Mouse (Mus musculus): Measurements from ENCODE around the gene Rps19. TPM values are rescaled to one million over a fixed set of nuclear protein-coding genes. Genes with fewer than 3 reads are reported as not detected.

The Rps19 gene
- total and polyA plus RNA-seq, 3 experiments, result 1,739 to 4,140 (median 2,094) TPM

DNA sequence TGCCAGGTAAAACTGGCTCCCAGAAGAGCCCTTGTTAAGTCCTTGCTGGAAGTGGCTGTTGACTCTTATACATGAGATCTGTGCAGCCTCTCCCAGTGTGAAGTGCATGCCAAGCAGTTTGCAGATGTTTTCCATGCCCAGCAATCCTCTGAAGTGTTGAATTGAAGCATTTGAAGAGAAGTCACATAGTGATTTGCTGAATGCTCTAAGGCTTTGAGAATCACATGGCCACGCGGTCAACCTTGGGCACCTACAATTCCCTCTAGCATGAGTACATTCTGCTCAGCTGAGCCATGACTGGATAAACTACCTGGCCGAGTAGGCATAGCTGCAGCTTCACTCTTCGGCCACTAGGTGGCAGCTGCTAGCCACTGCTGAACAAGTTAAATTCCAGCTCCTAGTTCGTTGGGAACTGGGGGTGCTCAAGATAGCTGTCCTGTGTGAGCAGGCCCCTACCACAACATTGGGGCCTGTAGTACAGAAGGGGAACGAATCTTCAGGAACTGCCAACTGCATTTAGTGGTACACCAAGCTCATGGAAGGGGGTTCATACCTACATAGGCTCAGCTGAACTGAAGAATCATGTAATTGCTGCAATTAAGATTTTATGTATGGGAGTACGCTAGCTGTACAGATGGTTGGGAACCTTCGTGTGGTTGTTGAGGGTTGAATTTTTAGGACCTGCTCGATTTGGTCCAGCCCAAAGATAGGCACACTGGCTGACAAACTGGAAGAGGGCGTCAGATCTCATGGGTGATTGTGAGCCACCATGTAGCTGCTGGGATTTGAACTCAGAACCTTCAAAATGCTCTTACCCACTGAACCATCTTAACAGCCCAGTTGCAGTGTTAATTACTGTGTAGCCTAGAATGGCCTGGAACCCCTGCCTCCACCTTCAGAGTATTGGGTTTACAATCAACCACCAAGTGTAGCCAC lies 6.4 kb downstream of the Rps19 start (continued):
- TF ChIP-seq ZMIZ1 (IDR thresholded peaks at IDR 0.05; ENCODE audit: low read depth, low read length), result peak; percentile 88; the same call in 1 of the 2 replicates
- TF ChIP-seq JUND (conservative IDR thresholded peaks at IDR 0.05; ENCODE audit: low read depth, low read length), result peak; percentile 39; the same call in 1 of the 2 replicates
- peak; percentile 77 for TF ChIP-seq NELFE (IDR thresholded peaks at IDR 0.05; ENCODE audit: low read depth, low read length)
- 0 out of 2 replicates have a peak, but pooled peaks have one; percentile 10 for TF ChIP-seq ZNF384 (IDR thresholded peaks at IDR 0.05; ENCODE audit: low read depth, low read length)
- TF ChIP-seq USF1 (IDR thresholded peaks at IDR 0.05; ENCODE audit: low read depth, low read length), result no peak
- TF ChIP-seq JUN (IDR thresholded peaks at IDR 0.05; ENCODE audit: insufficient read depth, low read depth, low read length), result no peak
- TF ChIP-seq MEF2A (IDR thresholded peaks at IDR 0.05; ENCODE audit: borderline replicate concordance, low read depth, low read length), result peak; percentile 64; the same call in 1 of the 2 replicates
- TF ChIP-seq HCFC1 (IDR thresholded peaks at IDR 0.05; ENCODE audit: low read depth, low read length), result peak; percentile 22; the same call in 1 of the 2 replicates
- peak; percentile 98 for TF ChIP-seq POLR2AphosphoS2 (IDR thresholded peaks at IDR 0.05; ENCODE audit: low read depth, low read length)
- peak; percentile 43 for TF ChIP-seq ZC3H11A (IDR thresholded peaks at IDR 0.05; ENCODE audit: low read depth, low read length)
- TF ChIP-seq CHD1 (IDR thresholded peaks at IDR 0.05; ENCODE audit: low read depth, low read length), result 0 out of 2 replicates have a peak, but pooled peaks have one; percentile 51
- TF ChIP-seq RAD21 (IDR thresholded peaks at IDR 0.05; ENCODE audit: low read depth, low read length), result peak; percentile 77
- 0 out of 2 replicates have a peak, but pooled peaks have one; percentile 63 for TF ChIP-seq KAT2A (IDR thresholded peaks at IDR 0.05; ENCODE audit: insufficient replicate concordance, low read length)
- peak; percentile 85; the same call in 1 of the 2 replicates for TF ChIP-seq RCOR1 (conservative IDR thresholded peaks at IDR 0.05; ENCODE audit: low read depth, low read length)
- TF ChIP-seq MAZ (IDR thresholded peaks at IDR 0.05; ENCODE audit: low read depth, low read length), result 0 out of 2 replicates have a peak, but pooled peaks have one; percentile 64
- TF ChIP-seq MXI1 (IDR thresholded peaks at IDR 0.05; ENCODE audit: low read depth, low read length), result peak; percentile 68; the same call in 1 of the 2 replicates
- no peak for TF ChIP-seq UBTF (IDR thresholded peaks at IDR 0.05; ENCODE audit: low read depth, low read length)
- TF ChIP-seq MAX (IDR thresholded peaks at IDR 0.05; ENCODE audit: low read length), result peak; percentile 62; the same call in 1 of the 2 replicates
- TF ChIP-seq TCF12 (IDR thresholded peaks at IDR 0.05; ENCODE audit: low read depth, low read length), result no peak
- no peak for TF ChIP-seq E2F4 (IDR thresholded peaks at IDR 0.05; ENCODE audit: insufficient replicate concordance, low read depth, low read length)
- TF ChIP-seq BHLHE40 (IDR thresholded peaks at IDR 0.05; ENCODE audit: low read depth, low read length), result peak; percentile 43
- peak; percentile 78 for TF ChIP-seq MYC (IDR thresholded peaks at IDR 0.05; ENCODE audit: low read depth, low read length)
- TF ChIP-seq TBP (conservative IDR thresholded peaks at IDR 0.05; ENCODE audit: low read depth, low read length), result no peak
- TF ChIP-seq GABPA (IDR thresholded peaks at IDR 0.05; ENCODE audit: insufficient replicate concordance, low read depth, low read length), result no peak
